Mouse (Mus musculus) forelimb bud, embryonic 11.5 days (tissue): ENCODE measurements around the gene Kif26b.

Source experiments
- DNase-seq: peaks from one replicate; pipeline ENCODE4 v3.0.0-alpha.2; 2012; ENCODE audit warnings: low read depth, low spot score

Gene Kif26b

DNA sequence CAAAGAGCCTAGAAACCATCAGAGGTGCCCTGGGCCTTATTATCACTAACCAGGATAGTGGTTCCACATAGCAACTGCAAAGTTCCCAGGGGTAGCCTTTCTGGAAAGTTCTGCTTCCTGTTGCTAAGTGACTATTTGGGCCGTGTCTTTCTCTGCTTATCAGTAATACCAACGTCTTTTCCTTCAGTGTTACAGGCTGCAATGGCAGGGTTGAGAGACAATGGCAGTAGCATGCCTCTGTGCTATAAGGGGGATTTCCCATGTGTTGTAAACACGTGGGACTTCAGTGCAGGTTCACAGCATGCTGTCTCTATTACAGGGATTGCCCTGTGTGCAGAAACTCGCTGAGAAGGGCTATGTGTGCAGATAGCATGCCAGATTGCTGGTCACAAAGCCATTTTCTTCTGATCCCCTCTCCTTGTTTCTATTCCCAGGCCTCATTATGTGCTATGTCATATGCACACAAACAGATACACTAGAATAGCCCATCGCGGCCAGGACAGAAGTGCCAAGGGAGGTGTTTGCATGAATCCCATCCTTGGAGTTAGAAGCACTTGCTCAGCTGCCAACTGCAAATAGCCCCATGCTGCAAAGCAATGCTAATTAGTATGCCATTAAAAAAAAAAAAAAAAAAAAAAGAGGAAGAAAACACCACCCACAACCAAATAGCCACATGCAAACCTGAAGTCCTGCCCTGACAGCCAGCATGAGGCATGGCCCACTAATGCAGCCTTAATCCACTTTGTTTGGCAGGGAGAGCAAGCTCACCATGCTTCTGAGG lies 384.2 kb downstream of the Kif26b start:
- DNase-seq, result no peak

GRCm38 (mm10) chr1:178915056-178915455 lies 386.1 kb downstream of the Kif26b start:
- DNase-seq, result no peak

DNA sequence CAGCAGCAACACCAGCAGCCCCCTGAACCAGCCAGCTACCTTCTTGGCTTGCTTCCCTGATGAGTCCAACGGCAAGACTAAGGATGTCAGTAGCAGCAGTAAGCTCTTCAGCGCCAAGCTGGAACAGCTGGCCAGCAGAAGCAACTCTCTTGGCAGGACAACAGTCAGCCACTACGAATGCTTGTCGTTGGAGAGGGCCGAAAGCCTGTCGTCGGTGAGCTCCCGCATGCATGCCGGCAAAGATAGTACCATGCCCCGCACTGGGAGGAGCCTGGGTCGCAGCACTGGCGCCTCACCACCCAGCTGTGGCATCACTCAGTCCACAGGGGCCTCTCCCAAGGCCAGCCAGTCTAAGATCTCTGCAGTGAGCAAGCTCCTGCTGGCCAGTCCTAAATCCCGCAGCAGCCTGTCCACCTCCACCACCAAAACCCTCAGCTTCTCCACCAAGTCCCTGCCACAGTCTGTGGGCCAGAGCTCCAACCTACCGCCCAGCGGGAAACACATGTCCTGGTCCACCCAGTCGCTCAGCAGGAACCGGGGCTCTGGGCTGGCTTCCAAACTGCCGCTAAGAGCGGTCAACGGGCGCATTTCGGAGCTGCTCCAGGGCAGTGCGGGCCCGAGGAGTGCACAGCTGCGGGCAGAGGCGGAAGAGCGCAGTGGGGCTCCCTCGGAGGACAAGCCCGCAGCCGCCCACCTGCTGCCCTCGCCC lies 388.4 kb downstream of the Kif26b start:
- DNase-seq, result no peak

GRCm38 (mm10) chr1:178924492-178925183 lies 395.7 kb downstream of the Kif26b start:
- no peak for DNase-seq

- no peak for DNase-seq
These were observed 400.6 kb downstream of the Kif26b start for GRCm38 (mm10) chr1:178929531-178929930.

GRCm38 (mm10) chr1:178933953-178934637 lies 405.2 kb downstream of the Kif26b start:
- DNase-seq, result no peak

- DNase-seq, result no peak
These were observed 407.5 kb downstream of the Kif26b start for GRCm38 (mm10) chr1:178936457-178936856.

GRCm38 (mm10) chr1:178936976-178937375 lies 408.1 kb downstream of the Kif26b start:
- DNase-seq, result no peak

DNA sequence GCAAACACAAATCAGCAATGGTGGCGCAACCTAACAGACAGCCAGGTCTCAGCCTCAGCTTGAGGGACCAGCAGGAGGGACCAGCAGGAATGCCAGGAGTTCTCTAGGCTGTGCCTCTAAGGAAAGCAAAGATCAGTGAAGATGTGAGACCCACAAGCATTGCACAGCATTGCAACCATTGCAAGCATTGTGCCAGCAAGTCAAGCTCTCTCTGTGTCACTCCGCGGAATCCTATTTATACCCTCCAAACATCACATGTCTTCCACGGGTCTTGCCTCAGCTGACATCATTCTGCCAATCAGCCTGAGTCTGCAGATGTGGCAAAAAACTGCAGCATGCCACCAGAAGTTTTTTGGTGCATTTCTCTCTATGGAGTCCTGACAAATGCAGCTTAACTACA lies 411.4 kb downstream of the Kif26b start:
- no peak for DNase-seq

DNA sequence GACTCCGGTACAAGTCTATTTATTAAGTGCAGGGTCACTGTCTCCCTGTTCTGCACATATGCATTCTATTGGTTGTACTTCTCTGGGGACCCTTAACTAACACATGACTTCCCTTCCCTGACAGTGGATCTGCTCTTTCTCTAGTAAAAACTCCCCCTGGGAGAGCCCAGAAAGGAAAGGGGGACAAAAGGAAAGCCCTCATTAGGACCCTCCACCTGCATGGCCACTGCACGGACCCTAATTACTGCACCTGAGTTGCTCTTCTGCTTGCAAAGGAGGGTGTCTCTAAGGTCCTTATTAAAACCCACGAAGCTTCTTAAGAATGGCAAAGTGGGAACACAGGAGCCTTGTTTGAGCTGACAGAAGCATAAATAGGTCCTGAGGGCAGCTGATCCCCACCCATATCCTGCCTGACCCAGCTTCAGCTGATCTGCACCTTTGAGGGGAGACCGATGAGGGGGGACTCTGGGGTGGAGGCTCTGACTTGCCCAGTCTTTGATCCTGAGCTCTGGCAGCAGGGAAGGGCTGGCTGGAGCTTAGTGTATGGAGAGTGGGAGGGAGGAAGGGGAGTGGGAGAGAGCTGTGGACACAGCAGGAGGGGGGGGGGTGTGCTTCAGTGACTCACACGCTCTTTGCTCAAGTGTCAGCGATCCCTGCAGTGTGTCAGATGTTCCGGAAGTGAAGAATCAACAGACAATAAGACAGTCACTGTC lies 413.5 kb downstream of the Kif26b start:
- DNase-seq, result no peak

DNA sequence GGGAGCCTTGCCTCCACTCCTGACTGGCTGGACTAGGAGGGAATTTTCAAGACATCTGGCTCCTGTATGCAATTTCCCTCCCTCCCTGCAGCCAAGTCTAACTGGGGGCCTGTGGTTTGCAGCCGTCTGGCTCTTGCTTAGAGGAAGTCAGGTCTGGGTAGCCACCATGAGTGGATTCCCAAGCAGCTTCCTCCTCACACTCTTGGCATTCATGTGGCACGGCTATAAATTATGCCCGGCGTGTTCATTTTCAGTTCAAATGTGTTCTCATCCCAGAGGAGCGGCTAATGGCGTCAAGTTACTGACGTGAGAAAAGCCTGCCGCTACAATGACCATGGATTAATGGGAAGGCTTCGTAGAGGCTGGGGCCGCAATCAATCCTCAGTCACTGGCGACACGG lies 424.0 kb downstream of the Kif26b start:
- DNase-seq, result peak; percentile 62

GRCm38 (mm10) chr1:178958641-178959040 lies 429.7 kb downstream of the Kif26b start:
- no peak for DNase-seq

DNA sequence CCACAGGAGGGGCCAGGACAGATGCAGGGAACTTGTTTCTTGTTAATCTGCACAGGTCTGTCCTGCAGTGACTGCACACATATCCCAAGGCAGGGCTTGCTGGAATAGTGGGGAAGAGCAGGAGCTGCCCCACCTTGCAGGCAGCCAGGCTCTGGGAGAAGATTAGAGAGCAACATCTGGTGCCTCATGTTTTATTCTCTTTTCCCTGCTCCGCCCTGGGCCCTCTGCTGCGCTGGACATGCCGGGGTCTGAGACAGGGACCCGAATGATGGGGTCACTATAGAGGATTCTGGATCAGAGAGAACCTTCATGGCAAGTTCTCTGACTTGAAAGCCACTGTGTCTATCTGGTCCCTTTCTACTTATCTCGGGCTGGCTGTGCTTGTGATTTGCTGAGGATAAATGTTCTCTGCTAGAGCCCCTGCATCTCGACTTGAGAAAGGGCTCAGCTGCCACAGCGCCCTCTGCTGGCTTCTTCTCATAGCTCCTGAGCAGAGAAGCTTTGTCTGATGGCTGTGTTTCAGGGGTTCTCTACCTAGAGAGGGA lies 431.2 kb downstream of the Kif26b start:
- DNase-seq, result peak; percentile 91

- DNase-seq, result no peak
These were observed 432.7 kb downstream of the Kif26b start for GRCm38 (mm10) chr1:178961661-178962060.

- no peak for DNase-seq
These were observed 443.1 kb downstream of the Kif26b start for GRCm38 (mm10) chr1:178972055-178972454.

- DNase-seq, result peak; percentile 28
These were observed 449.8 kb downstream of the Kif26b start for GRCm38 (mm10) chr1:178978617-178979245.

GRCm38 (mm10) chr1:178980185-178980584 lies 451.3 kb downstream of the Kif26b start:
- no peak for DNase-seq

- DNase-seq, result no peak
These were observed 452.7 kb downstream of the Kif26b start for GRCm38 (mm10) chr1:178981641-178982040.

GRCm38 (mm10) chr1:178988176-178988575 lies 459.3 kb downstream of the Kif26b start:
- DNase-seq, result no peak
